Mouse (Mus musculus) ovary, postnatal 14 days (tissue): ENCODE results near the gene Bola3.

Experiments used
- DNase-seq: peaks from one replicate; pipeline ENCODE4 v3.0.0; 2022; ENCODE audit warnings: low spot score

Bola3 gene

DNA sequence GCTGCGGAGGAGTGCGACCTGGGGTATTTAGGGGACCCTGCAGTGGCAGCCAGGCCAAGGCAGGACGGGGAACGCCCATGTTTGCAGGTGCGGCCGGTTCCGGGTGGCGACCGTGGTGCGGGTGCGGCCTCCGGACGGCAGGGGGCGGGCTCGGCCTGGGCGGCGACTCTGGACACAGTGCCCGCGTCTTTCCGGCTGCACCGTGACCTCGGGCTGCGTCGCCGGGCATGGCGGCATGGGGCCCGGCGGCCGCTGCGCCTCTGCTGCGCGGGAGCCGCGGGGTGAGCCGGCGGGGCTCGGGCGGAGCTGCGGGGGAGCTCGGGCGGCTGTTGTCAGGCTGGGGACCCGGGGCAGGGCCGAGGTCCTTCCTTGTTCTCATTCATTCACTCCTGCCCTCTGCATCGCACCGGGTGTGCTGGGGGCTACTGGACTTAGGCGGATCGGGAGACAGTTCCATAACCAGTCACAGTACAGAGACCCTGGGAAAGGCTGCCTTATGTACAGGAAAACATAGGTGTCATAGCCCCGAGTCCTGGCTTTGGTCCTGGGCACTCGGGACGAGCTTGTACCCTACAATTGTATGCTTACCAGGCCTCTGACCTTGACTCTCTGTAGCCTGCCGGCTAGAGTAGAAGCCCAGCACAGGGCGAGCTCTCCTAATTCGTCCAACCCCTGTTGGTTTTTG, 469 bp downstream of the Bola3 start:
- peak; percentile 95 for DNase-seq

DNA sequence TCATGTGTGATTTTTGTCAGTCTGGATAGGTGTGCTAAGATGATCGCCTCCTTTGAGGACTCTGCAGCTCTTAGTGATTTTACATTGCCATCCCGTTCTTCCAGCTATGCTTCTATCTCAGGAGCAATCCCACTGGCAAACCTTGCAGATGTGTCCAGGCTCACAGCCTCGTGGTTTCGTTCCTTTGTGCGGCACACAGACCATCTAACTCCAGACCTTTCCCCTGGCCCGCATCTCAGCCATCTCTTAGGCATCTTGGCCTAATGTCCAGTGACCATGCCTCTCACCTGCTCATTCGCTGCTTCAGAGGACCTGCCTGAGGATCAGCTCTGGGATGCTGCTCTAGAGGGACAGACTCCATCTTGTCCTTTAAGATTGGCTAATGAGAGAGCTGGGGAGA, 1.2 kb downstream of the Bola3 start:
- DNase-seq: no peak

DNA sequence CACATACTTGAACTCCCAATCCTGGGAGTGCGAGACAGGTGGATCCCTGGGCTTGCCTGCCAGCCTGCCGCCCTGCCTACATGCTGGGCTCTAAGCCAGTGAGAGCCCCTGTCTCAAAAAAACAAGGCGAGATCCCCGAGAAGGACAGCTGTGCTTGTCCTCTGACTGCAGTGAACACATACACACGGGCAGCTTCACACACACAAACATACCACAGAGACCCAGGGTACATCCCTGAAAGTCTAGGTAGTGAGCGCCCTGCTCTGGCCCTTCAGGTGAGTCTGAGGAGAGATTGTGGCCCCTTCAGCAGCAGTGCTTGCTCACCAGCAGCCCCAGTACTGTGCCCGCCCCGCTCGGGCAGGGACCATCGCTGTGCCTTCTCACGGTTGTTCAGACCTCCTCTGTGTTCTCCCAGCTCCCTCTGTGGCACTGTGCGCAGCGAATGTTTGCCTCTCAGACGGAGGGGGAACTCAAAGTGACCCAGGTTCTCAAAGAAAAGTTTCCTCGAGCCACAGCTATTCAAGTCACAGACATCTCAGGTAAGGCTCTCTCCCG, 2.0 kb downstream of the Bola3 start:
- DNase-seq: no peak

DNA sequence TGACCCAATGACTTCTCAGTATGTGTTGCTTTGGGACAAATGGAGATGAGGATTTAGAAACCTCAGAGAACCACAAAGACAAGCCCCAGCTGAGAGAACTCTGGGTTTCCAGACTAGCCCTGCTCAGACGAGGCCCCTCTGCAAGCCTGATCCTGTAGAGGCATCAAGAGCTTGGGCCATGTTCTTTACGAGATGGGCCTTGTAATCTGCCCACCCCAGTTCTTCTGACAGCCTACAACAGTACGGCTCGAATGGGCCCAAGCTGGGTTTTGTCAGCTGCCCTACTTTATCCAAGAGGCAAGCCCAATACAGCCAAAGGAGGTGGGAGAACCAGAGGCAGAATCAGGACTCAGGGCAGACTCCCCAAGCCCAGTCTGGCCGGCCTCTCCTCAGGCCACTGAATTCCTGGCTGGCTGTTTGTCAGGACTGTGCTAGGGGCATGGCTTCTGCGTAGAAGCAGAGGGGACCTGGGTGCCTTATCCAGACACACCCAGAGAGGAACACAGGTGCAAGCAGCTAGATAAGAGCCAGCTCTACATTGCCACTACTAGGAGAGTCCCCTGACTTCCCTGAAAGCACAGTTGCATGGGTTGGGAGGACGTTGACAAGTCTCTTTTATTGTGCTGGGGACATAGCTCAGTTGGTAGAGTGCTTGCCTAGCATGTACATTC, 2.7 kb downstream of the Bola3 start:
- DNase-seq: no peak

DNA sequence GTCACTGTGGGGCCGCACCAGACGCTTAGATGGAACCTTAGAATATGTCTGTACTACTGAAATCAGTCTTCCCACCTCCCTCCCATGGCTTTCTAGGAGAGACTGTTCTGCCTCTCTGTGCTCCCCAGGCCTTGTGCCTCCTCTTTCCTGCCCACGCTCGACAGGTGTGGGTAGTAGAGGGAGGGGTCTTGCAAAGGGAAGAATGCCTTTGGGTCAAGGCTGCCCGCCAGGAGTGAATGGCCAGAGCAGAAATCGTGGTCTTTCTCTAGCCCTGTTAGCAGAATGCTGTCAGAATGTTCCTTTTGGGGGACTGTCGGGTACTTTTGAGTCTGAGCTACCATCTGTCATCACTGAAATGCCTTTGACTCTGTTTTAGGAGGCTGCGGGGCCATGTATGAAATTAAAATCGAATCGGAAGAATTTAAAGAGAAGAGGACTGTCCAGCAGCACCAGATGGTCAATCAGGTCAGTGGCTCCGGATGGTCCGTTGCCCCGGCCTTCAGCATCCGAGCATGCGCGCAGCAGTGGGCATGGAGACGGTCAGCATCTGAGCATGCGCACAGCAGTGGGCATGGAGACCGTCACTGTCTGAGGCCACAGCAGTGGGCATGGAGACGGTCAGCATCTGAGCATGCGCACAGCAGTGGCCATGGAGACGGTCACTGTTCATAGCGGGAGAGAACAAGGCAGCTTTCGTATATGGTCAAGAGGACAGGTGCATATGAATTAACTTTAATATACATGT, 3.9 kb downstream of the Bola3 start:
- no peak for DNase-seq

DNA sequence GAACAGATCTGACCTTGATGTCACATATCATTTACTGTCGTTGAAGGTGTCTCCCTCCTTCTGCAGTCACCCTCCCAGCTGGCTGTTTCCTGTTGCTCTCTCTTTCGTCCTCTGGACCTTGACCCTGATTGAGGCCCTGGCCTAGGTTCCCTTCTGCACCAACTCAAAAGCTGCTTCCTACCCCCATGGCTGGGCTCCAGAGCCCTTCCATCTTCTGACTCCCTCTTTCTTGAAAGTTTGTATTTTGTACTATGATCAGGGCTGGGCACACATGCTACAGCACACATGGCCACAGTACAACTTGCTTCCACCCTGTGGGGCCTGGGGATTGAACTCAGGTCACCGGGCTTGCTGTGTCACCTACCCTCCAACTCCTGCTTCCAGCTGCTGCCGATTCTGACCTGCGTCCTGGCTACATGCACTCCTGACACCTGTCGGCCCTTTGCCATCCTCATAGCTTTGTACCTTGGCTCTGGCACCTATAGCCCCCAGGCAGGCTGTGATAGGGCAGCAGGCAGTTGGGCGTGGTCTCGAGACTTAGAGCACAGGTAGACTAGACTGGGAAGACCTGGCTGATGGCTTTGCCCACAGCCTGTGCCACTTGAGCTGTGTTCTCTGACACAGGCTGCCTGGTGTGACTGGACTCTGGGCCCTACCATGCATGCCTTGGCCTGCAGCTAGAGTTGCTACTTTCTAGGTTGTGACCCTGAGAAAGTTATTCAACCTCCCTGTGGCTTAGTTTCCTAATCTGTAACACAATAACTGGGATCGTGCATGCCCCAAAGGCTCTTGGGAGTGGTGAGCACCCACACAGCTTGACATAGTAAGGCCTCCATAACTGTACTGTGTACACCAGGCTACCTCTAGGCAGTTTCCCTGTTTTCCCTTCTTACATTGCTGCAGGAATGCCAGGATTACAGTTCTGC, 6.2 kb downstream of the Bola3 start:
- DNase-seq: no peak

DNA sequence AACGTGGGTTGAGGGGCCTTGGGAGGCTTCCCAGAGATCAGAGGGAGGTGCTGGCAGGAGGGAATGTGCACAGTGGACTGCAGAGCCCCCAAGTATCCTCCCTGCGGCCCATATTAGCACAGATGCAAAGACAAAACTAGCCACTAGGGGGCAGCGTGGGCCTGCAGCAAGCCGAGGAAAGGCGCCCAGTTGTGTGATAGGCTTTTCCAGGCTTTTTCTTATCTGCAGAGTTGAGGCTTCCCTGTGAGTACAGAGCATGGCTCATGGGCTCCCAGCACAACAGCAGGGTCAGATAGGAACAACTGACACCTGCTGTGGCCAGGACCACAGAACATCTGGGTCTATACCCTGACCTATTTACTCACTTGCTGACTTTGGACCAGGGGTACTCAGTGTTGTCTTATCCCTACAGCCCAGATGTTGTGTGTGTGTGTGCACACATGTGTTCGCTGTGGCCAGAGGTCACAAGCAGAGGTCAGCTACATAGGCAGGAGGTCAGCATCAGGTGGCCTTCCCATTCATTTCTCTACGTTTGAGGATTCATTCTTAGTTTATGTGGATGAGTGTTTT, 7.7 kb downstream of the Bola3 start:
- peak; percentile 86 for DNase-seq

DNA sequence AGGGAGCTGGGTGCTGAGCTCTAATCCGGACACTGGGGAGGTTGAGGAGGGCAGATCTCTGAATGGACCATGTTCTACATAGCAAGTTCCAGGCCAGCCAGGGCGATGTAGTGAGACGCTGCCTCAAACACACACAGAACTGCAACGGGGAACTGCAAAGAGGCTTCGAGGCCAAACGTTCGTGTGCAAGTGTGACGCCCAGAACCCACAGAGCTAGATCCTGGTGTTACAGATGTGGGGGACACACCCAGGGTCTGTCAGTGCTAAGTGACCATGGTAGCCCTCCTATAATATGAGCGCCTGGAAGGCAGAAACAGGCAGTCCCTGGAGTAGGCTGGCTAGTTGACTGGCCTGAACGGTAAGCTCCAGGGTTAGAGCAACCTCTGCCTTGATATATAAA, 8.5 kb downstream of the Bola3 start:
- DNase-seq: no peak

DNA sequence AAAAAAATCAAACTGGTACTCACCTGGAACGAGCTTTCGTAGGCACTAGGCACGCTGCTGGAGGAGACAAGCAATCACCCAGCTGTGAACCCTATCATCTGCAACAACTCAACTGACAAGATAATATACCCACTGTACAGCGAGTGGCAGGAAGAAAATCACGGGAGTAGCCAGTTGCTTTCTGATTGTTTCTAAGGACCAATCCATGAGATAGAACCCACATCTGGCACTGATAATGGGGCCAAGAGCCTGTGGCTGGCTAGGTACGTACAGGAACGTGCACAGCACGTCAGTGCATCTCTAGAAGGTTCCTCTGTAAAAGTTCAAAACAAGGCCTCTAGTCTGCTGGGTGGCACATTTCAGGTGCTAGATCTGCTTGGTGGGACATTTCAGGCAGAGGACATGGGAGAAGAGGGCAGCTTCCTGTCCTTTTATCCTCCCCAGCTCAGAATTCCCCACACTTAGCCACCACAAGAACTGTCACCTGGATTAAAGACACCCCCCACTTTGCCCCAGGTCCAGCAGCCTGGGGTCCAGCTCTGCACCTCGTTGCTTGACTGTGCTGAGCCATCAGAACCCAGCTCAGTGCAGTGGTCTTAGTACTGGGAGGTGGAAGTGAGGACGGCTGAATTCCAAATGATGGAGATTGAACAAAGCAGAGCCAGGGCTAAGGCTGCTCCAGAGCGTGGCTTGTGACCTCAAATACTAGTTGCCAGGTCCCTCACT, 12.7 kb downstream of the Bola3 start:
- no peak for DNase-seq

DNA sequence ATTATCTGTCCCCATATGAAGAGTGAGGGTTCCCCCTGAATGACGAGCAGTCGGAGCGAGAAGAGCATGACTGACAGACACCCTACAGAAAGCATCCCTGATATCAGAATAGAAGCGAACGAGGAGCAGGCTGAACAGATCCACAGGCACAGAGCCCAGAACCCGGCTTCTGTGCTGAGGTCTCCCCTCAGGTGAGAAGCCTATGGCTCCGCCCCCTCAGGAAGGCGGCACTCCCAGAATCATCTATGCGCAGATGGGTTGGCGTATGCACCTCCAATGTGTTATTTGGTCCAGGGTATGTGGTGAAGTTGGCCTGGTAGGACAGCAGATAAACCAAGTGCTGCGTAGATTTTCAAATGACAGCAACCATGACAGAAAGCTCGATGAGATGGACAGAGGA, 14.1 kb downstream of the Bola3 start:
- no peak for DNase-seq

DNA sequence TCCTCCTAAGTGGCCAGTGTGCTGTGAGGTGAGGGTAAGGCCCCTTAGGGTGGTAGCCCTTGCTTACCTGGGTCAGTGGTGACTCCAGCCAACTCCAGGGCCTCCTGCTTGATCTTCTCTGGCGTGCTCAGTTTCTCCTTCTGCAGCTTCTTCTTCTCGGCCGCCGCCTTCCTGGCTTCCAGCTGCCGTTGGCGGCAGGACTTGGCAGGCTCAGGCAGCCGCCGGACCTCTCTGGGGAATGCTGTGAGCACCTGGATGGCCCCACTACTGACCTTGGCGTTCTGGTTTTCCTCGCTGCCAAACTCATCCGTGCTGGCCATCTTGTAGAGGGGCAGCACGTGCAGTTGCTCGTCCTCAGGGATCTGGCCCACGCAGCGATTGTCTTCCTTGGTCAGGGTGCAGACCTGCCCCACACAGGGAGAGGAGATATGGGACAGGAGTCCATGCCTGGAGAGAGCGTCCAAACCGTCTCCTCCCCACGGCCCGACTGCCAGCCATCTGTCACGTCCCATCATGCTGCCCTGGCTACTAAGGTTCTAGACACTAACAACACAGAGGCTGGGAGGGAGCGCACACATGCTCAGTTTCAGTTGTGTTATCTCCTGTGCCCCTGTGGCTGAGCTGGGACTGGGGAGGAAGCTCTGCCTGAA, 21.5 kb downstream of the Bola3 start:
- no peak for DNase-seq

DNA sequence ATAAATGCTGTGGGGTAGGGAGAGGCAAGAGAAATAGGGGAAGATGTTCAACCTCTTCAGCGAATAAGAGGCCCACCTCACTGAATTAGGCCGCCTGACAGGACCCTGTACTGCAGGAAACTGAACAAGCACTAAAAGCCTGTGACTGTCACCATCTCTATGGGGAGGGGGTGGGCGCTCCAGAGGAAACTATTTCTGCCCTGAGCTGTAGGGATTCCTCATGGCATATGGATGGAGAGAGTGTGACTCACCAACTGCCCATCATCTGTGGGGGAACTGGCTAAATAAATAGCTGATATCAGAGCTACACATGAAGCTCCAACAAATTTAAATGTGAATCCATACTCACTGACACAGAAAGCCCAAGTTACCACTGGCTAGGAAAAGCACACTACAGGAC, 22.4 kb downstream of the Bola3 start:
- DNase-seq: no peak

DNA sequence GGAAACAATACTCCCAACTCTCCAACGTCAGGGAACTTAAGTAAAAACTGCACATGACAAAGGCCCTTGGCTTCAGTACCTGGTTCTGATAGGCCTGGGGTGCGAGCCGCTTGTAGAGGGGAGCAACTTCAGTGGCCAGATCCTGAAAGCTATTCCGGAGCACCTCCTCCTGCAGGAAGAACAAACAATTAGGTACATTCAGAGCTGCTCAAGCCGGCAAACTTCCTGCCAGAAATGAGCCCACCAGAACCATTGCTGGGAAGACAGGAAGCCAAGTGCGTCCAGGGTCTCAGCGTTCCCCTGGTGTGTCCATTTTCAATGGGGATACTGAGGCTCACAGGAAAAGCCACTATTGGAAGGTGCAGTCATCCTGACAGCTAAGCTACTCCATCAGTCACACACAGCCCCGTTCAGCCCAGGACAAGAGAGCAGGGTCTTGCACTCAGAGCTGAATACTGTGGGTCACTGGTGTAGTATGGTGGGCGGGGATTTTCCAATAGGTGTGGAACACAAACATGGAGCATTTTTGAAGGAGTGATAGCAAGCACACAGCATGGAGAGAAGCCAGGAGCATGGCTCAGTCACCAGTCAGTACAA, 24.9 kb downstream of the Bola3 start:
- DNase-seq: no peak

DNA sequence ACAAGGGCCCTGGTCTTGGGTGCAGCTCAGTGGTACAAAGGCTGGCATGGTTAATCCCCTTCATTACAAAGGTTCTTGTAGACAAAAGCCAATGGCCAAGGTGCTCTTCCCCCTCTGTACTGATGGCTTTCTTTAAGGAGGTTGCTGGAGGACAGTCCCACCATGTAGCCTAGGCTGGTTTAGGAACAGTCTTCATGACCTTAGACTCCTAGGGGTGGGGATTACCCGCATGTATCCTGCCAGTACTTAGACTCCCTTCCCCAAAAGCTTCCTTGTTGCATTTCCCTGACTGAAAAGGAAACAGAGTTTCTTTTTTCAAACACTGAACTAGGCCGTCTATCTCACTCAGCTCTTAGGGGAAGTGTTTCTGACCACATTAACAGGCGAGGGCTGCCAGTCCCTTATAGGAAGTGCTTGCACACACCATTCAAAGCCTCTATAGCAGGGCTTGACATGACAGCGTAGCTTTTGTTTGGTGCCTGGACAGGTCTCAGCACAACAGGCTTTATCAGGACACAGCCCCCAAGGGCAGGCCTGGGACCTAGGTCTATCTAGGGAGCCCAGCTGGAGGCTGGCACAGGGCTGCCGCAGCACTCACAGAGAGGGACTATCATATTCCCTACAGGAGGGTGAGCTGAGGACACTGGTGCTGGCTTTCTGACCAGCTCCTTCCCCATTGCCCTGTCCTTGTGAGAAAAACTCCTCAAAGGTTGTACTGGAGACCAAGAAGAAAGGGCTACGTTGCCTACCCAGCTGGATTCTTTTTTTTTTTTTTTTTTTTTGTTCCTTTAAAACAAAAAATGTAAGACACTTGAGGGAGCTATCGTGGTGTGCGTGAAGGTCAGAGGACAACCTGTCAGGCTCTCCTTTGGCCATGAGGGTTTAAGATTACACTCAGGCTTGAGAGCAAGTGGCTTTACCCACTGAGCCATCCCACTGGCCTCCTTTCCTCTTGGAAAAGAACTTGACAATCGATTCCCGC, 32.9 kb downstream of the Bola3 start:
- DNase-seq: no peak

DNA sequence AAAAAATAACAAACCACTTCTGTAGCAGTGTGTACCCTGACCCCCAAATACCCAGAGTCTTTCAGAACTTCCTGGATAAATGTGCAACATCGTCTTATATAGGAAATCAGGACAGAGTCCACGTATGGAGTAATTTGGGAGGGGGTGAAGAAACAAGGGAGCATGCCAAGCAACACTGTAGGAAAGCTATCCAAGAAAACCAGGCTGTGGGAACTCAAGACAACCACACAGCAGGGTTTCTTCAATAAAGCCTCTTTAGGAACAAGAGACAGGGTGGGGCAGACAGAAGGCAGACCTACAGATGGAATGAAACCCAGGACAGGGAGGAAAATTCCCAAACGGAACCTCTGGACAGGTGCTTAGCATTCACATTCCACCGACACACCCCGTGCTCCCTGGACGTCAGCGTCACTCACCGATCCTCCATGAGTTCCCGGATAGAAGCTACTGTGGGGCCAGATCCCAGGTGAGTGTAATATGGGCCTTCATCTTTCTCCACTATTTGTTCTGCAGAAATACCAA, 36.7 kb downstream of the Bola3 start:
- DNase-seq: no peak

DNA sequence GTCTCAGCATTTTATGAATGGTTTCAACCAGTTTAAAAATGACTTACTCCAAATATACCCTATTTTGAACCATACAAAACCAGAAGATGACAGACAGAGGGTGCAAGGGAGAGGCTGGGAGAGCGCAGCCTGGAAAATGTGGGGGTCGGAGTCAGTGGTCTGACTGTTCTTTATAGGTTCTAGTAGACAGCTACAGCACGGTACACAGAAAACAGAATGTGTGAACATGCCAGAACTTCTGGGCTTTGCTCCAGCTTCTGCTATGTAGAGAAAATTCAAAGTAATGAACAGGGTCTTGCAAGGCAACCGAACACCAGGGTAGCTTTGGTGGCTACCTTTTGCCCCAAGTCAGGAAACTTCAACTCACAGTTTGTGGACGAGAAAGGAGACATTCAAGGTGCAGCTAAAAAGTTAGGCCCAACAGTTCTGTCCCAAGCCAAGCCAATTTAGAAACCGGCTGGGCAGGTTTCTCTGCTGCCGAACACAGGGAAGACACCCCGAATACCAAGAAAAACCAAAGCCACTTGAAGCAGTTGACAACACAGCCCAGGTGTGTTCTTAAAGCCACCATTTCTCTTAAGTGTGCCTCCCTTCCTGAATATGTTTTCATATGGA, 43.3 kb downstream of the Bola3 start:
- no peak for DNase-seq

DNA sequence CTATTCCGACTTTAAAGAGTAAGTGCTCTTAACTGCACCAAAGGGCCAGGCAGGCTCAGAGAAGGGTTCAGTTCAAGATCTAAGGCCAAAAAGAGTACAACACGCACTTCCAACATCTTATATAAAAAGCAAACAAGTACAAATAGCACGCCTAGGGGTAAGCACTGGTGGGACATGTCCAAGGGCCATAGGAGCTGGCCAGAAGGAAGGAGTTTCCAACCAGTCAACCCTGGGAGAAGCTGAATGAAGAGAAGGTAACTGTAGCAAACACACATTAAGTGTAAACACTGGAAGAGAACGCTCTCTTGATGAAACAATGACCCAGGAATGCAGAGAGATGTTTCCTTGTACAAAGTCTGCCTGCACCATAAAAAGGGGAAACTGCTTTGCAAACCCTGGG, 45.2 kb downstream of the Bola3 start:
- DNase-seq: no peak
